Mouse (Mus musculus): ENCODE measurements at regions not wholly inside any gene's neighbourhood (a gene's known extent, or its start where the extent isn't known, plus 50 kb on each side); places are given as distances from the start of the nearest gene placed in this dataset.

DNA sequence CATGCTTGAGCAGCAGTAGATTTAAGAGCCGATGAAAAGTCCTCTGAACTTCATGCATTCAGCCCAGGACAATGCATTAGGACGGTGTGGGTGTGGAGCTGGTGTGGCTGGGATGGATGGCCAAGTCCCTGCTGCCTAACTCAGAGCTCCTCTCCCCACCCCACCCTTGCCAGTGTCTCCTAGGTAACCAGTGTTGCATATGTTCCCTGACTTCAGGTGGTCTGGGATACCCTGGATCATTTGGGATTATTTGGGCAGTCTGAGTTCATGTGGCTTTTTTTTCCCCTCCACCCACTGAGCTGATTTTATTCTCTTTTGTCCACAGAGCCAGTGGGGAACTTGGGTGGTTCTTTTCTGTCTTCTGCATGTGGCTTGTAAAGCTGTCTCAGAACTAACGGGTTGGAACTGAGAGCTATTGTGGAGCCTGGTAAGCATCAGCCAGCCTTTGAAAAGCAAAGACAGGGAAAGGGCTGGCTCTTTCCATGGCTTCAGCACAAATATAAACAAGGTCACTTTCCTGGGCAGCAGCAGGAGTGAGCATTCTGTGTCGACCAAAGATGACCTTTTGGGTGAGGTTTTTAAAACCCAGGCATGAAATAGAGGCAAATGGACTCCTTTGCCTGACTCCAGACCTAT is 205.1 kb upstream of the Bmp2 start:
- no peak for TF ChIP-seq CTCF (IDR thresholded peaks at IDR 0.05; ENCODE audit: control insufficient read depth, insufficient read depth, insufficient replicate concordance, low read depth, low read length)
- TF ChIP-seq POLR2A (IDR thresholded peaks at IDR 0.05; ENCODE audit: control insufficient read depth, low read depth, low read length) = no peak

All from testis, adult 2 months (tissue).